Mouse (Mus musculus) midbrain, embryonic 14.5 days (tissue): ENCODE results near the gene Grrp1. TPM values are rescaled to one million over a fixed set of nuclear protein-coding genes. Genes with fewer than 3 reads are reported as not detected.

Source experiments
- ATAC-seq: fragments of 200-750 bp; cut with Nextera tagmentation; 2 replicates; pipeline ENCODE4 v1.8.0; 2017; ENCODE audit warnings: moderate number of reproducible peaks, moderate library complexity; ENCODE audit not compliant: low FRiP score, low TSS enrichment
- DNase-seq: peaks from one replicate; pipeline ENCODE4 v3.0.0-alpha.2; 2015
- H3K27ac ChIP-seq: fragments of 300-500 bp; sonication (generic); replicated peaks from 2 replicates; pipeline ENCODE4 v1.5.1; 2014; ENCODE audit warnings: mild to moderate bottlenecking, low read depth, low read length, moderate library complexity
- H3K27me3 ChIP-seq: fragments of 300-500 bp; sonication (generic); 2 replicates; pipeline ENCODE4 v1.6.1; 2014; ENCODE audit warnings: low read length, control low read depth, mixed read lengths; ENCODE audit not compliant: control insufficient read depth, insufficient read depth
- H3K36me3 ChIP-seq: fragments of 300-500 bp; sonication (generic); 2 replicates; pipeline ENCODE4 v1.6.1; 2014; ENCODE audit warnings: low read length, control low read depth; ENCODE audit not compliant: control insufficient read depth, insufficient read depth
- H3K4me1 ChIP-seq: fragments of 300-500 bp; sonication (generic); 2 replicates; pipeline ENCODE4 v1.6.1; 2014; ENCODE audit warnings: mild to moderate bottlenecking, antibody characterized with exemption, low read length, control low read depth; ENCODE audit not compliant: control insufficient read depth, insufficient read depth
- H3K4me2 ChIP-seq: fragments of 300-500 bp; sonication (generic); 2 replicates; pipeline ENCODE4 v1.6.1; 2014; ENCODE audit warnings: mild to moderate bottlenecking, low read length, moderate library complexity
- H3K4me3 ChIP-seq: fragments of 300-500 bp; sonication (generic); replicated peaks from 2 replicates; pipeline ENCODE4 v1.5.1; 2014; ENCODE audit warnings: low read depth, low read length
- H3K9ac ChIP-seq: fragments of 300-500 bp; sonication (generic); replicated peaks from 2 replicates; pipeline ENCODE4 v1.6.1; 2014; ENCODE audit warnings: mild to moderate bottlenecking, low read length, moderate library complexity
- H3K9me3 ChIP-seq: fragments of 300-500 bp; sonication (generic); 2 replicates; pipeline ENCODE4 v1.6.1; 2016; ENCODE audit warnings: low read length, control low read depth, mixed read lengths; ENCODE audit not compliant: control insufficient read depth
- WGBS: fragments of 180-500 bp; shearing (Covaris S2); extraction: QIAGEN DNeasy Blood & Tissue Kit; methylation state at CpG from one replicate; pipeline ENCODE4 v1.1.7; 2014; 5-methylcytosine and 5-hydroxymethylcytosine counted together
- polyA plus RNA-seq: library from polyadenylated mRNA; unstranded; fragments of >200 nt; fragmentation: Nextera tagmentation; extraction: Ambion mirVana; gene quantifications from 2 replicates; pipeline ENCODE4 v1.2.1, GENCODE M21; 2014

Grrp1 gene
- polyA plus RNA-seq, 1 experiment from 2014 or later: 11.1 TPM

GRCm38 (mm10) chr4:134293061-134293691, 39.3 kb upstream of the Grrp1 start:
- 72% methylated on average over 18 of the region's 18 CpGs for WGBS
- H3K9ac ChIP-seq: no peak overlapping the region
- peaks cover 8% of the 10 kb centered on the region; the same call in 1 of the 2 replicates for H3K4me1 ChIP-seq
- no peak overlapping the region for H3K27ac ChIP-seq
- no peak overlapping the region for H3K4me3 ChIP-seq
- DNase-seq (no peak), ATAC-seq (no peak)
- no peak overlapping the region for H3K4me2 ChIP-seq
- H3K36me3 ChIP-seq: no peaks in the 10 kb centered on the region
- no peaks in the 10 kb centered on the region for H3K9me3 ChIP-seq
- H3K27me3 ChIP-seq: no peaks in the 10 kb centered on the region

GRCm38 (mm10) chr4:134292067-134292466, 38.2 kb upstream of the Grrp1 start:
- WGBS: 20% methylated on average over 7 of the region's 7 CpGs
- no peak overlapping the region for H3K4me3 ChIP-seq
- H3K27me3 ChIP-seq: no peaks in the 10 kb centered on the region
- ATAC-seq: no peak
- no peak overlapping the region for H3K4me2 ChIP-seq
- H3K27ac ChIP-seq: no peak overlapping the region
- peaks cover 11% of the 10 kb centered on the region; the same call in 1 of the 2 replicates for H3K4me1 ChIP-seq
- DNase-seq: peak; percentile 87
- H3K9me3 ChIP-seq: no peaks in the 10 kb centered on the region
- no peaks in the 10 kb centered on the region for H3K36me3 ChIP-seq
- no peak overlapping the region for H3K9ac ChIP-seq

- H3K27me3 ChIP-seq: no peaks in the 10 kb centered on the region
- H3K4me2 ChIP-seq: peak overlapping the region; percentile 88
- H3K4me1 ChIP-seq: peaks cover 21% of the 10 kb centered on the region
- peak overlapping the region; percentile 100 for H3K27ac ChIP-seq
- WGBS: 52% methylated on average over 11 of the region's 11 CpGs
- H3K9me3 ChIP-seq: no peaks in the 10 kb centered on the region
- H3K4me3 ChIP-seq: peak overlapping the region; percentile 100
- H3K36me3 ChIP-seq: peaks cover 9% of the 10 kb centered on the region
- DNase-seq: no peak
- H3K9ac ChIP-seq: peak overlapping the region; percentile 99
- ATAC-seq: no peak
Observed at GRCm38 (mm10) chr4:134288397-134289256, 34.7 kb upstream of the Grrp1 start.

- DNase-seq: peak; percentile 90
- no peaks in the 10 kb centered on the region for H3K27me3 ChIP-seq
- H3K4me1 ChIP-seq: peaks cover 21% of the 10 kb centered on the region
- peak within 1 kb of the TSS; percentile 100 for H3K27ac ChIP-seq
- no peaks in the 10 kb centered on the region for H3K9me3 ChIP-seq
- ATAC-seq: peak; percentile 82
- H3K36me3 ChIP-seq: peaks cover 14% of the 10 kb centered on the region
- H3K9ac ChIP-seq: peak within 1 kb of the TSS; percentile 99
- peak within 1 kb of the TSS; percentile 100 for H3K4me3 ChIP-seq
- peak within 1 kb of the TSS; percentile 90 for H3K4me2 ChIP-seq
- WGBS: under 1% methylated on average over 43 of the region's 43 CpGs
Observed at GRCm38 (mm10) chr4:134287575-134288025, 33.7 kb upstream of the Grrp1 start, which contains the start of gene Pdik1l. TSS of gene Pdik1l (minus strand) at chr4:134287895.

- Histone ChIP-seq H3K4me2 (peak overlapping the region; percentile 90), H3K4me1 (peaks cover 21% of the 10 kb centered on the region), H3K36me3 (peaks cover 18% of the 10 kb centered on the region), H3K4me3 (peak overlapping the region; percentile 100), H3K27ac (peak overlapping the region; percentile 100), H3K27me3 (no peaks in the 10 kb centered on the region), H3K9ac (peak overlapping the region; percentile 99), H3K9me3 (no peaks in the 10 kb centered on the region)
- under 1% methylated on average over 55 of the region's 59 CpGs for WGBS
- DNase-seq (peak; percentile 99), ATAC-seq (peak; percentile 94)
Observed at GRCm38 (mm10) chr4:134287168-134287564, 33.3 kb upstream of the Grrp1 start.

GRCm38 (mm10) chr4:134286226-134287167, 32.6 kb upstream of the Grrp1 start:
- Histone ChIP-seq H3K4me3 (peak overlapping the region; percentile 100), H3K4me2 (peak overlapping the region; percentile 90), H3K27me3 (no peaks in the 10 kb centered on the region), H3K27ac (peak overlapping the region; percentile 100), H3K4me1 (peaks cover 21% of the 10 kb centered on the region), H3K9me3 (no peaks in the 10 kb centered on the region), H3K36me3 (peaks cover 25% of the 10 kb centered on the region), H3K9ac (peak overlapping the region; percentile 99)
- DNase-seq: peak; percentile 57
- WGBS: 4% methylated on average over 59 of the region's 59 CpGs
- ATAC-seq: peak; percentile 28

GRCm38 (mm10) chr4:134284942-134285341, 31.0 kb upstream of the Grrp1 start:
- Histone ChIP-seq H3K9ac (no peak overlapping the region), H3K4me2 (no peak overlapping the region), H3K4me3 (no peak overlapping the region), H3K4me1 (peaks cover 21% of the 10 kb centered on the region), H3K27me3 (no peaks in the 10 kb centered on the region), H3K27ac (no peak overlapping the region), H3K36me3 (peaks cover 39% of the 10 kb centered on the region), H3K9me3 (no peaks in the 10 kb centered on the region)
- 88% methylated on average over 2 of the region's 2 CpGs for WGBS
- no peak for ATAC-seq
- DNase-seq: no peak
